Mouse (Mus musculus) A20 (cell line): Measurements from ENCODE around the gene Scpep1.

Experiments used
- DNase-seq: peaks from one replicate; pipeline ENCODE4 v3.0.0-alpha.2; 2011; ENCODE audit warnings: low read depth, low spot score

Scpep1 gene

DNA sequence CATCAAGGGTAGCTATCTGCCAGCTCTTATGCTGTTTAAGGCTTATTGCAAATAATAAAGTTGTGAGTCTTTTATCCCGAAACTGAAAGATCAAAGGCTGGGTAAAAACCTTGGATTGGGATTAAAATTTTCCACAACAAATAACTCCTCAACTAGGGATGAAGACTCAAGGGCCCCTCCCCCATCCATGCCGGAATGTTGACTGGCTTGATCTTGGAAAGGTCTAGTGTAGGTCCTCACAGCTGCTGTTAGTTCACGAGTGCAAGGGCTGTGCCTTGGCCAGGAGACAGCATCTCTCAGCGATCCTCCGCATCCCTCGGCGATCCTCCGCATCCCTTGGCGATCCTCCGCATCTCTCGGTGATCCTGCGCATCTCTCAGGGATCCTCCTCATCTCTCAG, 77.3 kb downstream of the Scpep1 start:
- no peak for DNase-seq
